Mouse (Mus musculus) thymus, postnatal 0 days (tissue): Measurements from ENCODE around the gene Ttc7b. TPM values are rescaled to one million over a fixed set of nuclear protein-coding genes. Genes with fewer than 3 reads are reported as not detected.

Experiments used
- DNase-seq: peaks from one replicate; pipeline ENCODE4 v3.0.0-alpha.2; 2015; ENCODE audit warnings: low spot score
- polyA plus RNA-seq: library from polyadenylated mRNA; unstranded; fragments of >200 nt; fragmentation: Nextera tagmentation; extraction: Ambion mirVana; gene quantifications from 2 replicates; pipeline ENCODE4 v1.2.1, GENCODE M21; 2015

Gene Ttc7b
- polyA plus RNA-seq, 1 experiment from 2014 or later, result 7.3 TPM

DNA sequence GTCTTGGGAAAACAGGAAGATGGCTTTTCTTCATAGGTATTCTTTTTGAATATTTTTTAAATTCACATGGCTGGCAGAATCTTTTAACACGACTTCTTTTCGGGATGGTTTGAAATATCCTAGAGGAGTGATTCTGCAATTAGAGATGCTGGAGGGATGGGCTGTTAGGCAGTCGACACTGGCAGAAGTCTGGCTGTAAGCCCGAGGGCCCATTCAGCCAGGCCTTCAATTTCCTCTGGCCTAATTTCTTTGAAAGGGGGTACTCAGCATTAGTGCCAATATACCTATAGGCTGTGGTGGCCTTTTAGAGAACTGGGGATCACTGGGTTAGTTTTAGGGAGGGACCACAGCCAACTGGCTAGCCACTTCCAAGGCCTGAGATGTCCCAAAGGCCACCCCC is 211.4 kb downstream of the Ttc7b start:
- DNase-seq, result no peak

DNA sequence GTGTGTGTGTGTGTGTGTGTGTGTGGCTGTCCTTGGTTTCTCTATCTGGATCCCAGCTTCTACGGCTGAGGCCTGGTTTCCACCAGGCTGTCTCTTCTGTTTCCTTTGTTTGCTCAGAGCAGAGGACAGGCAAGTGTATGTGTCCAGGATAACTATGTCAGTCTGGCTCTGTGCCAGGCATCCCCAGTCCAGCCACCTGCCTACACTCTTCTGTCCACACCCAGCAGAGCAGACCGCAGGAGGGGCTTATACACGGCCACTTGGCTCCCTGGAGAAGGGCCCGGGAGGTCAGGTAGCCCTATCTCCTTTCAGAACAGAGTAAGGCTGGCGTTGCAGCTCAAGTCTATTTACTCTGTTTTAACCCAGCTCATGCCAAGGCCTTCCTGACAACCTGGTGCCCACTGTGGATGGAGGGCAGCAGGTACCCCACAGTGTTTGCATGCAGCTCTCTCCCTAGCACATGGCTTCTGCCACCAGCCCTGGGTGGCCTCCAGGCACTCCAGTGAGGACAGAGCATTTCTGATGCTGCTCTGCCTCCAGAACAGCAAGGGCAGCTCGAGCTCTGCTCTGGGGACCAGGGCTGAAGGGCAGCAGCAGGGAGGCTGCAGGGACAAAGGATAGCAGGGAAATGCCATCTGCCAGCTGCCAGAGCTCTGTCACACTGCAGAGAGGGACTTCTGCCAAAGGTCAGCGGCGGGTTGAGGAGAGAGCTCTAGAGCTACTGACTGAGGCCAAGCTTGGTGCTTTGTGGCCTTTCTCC is 212.9 kb downstream of the Ttc7b start:
- DNase-seq, result no peak

DNA sequence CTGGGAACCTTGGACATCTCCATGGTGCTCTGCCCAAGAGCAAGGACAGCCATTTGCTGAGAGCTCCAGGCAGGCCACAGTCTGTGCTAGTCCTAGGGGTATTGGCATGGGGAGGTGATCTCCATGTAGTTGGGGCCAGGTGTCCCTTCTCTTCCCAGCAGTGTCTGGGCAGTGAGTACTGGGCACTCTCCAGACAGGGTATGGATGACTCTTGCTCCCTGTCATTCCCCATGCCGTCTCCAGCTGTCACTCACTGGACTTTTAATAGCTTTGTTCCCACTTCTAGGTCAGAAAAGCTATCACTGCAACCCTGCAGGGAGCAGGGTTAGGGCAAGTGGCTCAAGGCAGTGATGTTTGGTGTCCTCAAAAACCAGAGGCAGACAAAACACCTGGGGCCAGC is 214.3 kb downstream of the Ttc7b start:
- no peak for DNase-seq

DNA sequence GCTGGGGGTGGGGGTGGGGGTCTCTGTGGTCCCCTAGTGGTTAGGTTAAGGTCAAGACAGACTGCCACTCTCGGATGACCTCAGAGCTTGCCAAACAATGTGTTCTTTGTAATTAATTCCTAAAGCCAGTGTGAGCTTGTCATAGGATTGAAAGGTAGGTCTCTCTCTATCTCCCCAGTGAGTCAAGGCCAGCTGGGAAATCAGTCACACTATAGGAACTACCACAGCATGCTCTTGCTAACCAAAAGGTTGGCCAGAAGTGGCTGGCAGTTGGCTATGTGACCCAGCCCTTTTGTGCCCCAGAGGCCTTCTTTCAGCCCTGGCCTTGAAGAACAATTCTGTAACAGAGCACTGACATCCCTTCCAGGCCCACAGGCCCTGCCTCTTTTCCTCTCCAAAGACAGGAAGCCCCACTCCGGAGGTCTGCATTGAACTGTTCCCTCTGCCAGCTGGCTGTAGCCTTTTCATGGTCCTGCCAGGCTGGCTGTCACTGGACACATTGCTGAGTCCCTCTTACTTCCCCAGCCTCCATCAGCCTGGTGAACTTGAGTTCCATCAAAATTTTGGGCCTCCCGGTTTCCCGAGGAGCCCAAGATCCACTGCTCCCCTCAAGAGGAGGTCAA is 215.5 kb downstream of the Ttc7b start:
- no peak for DNase-seq

DNA sequence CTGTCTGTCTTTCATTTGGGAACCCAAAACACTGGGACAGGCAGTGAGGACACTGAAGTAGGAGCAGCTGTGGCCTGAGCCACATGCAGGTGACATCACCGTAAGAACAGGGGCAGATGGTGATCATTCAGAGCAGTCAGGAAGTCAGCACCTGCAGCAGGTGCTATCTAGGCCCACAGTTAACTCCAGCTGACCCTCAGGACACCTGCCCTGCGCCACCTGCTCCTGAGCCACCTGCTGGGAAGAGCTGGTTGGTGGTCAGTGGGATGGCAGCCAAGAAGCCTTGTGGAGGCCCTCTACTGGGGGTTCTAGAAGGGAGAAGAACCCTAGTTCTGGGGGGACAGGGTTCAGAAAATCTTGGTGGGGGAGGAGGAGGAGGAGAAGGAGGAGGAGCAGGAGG is 216.3 kb downstream of the Ttc7b start:
- DNase-seq, result no peak

DNA sequence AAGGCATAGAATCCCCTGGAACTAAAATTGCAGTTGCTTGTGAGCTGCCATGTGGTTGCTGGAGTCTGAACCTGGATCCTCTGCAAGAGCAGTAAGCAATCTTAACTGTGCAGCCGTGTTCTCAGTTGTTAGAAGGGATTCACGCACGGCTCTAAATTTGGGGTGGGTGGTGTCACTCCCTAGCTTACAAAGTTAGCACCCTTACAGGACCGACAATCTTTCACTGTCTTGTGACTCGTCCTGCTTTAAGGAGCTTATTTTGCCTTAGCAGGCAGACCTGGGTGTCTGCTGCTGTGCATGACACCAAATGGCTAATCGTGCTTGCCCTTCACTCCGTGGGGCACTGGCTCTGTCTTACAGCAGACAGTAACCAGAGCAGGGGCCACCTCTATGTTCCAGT is 217.5 kb downstream of the Ttc7b start:
- no peak for DNase-seq

DNA sequence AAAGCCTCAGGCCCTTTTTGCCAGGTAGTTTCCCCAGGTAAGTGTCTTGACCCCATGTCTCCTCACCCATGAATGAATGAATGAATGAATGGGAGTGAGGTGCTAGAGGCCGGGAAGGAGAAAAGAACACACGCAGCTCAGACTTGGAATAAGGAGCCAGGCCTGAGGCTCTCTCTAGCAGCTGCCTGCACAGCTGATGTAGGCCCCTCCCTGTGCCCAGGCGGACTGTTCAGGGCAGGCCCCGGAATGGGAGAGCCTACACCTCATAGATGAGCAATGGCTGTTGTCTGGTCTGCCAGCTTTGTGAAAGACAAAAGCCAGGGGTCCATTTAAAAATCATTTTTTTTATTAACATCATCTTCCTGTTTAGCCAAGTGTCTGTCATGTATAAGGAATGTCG is 220.2 kb downstream of the Ttc7b start:
- DNase-seq, result no peak

DNA sequence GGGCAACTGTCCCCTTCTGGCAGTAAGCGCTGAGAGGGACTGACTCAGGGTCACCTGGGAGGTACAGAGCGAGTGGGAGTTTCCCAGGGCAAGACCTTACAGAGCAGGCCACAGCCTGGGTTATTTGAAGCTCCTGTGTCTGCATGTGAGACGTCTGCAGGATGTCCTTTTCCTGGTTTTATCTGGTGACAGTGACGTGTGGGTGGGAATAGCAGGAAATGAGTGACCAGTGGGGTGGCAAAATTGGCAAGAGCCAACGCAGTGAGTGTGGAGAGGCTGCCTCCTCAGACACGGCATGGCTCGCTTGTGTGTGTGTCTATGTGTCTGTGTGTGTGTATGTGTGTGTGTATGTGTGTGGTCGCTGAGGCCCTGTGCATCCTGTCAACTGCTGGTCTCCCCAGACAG is 221.3 kb downstream of the Ttc7b start:
- no peak for DNase-seq

DNA sequence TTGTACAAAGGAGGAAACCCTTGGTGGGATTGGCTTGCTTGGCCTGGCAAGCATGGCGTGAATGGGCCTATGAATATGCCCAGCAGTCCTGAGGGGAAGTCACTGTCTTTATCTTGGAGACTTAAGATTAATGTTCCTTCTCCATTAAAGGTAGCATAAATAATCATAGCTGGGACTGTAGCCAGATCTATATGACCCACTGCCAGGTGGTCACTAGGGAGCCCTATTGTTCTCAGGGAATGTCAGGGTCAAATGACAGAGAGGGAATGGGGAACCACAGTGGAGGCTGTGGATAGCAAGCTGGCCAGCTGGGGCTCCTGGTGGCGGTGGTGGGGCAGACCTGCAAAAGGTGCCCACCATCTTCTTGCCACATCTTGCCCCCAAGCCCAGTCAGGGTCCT is 221.8 kb downstream of the Ttc7b start:
- no peak for DNase-seq

DNA sequence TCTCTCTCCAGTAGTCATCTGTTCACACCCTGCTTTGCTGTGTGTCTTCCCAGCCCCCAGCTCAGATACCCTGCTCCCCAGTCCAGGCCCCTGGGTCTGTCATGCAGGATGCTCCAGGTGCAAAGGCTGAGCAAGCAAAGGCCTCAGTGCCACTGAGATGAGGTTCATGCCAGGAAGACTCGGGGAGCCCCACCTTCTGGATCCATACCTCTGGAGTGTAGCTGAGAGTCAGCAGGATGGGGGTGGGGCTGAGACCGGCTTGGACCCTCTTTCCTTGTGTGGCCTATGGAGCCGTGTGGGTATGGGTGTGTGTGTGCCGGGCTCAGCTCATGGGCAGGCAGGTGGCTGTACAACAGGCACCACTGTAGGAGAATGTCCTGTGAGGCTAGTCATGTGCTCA is 222.7 kb downstream of the Ttc7b start:
- no peak for DNase-seq

DNA sequence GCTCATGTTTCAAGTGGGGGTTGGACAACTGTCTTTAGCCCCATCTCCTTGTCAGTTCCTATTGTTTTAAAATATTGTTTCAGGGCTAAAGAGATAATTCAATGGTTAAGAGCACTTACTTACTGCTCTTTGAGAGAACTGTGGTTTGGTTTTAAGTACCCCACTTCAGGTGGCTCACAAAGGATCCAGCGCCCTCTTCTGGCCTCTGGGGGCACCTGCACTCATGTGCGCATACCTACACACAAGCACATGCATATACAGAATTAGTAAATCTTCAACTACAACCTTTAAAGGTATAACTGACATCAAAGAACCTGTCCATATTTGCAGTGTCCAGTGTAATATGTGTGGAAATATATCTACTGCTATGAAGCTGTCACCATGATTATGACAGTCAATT is 226.2 kb downstream of the Ttc7b start:
- DNase-seq, result no peak

DNA sequence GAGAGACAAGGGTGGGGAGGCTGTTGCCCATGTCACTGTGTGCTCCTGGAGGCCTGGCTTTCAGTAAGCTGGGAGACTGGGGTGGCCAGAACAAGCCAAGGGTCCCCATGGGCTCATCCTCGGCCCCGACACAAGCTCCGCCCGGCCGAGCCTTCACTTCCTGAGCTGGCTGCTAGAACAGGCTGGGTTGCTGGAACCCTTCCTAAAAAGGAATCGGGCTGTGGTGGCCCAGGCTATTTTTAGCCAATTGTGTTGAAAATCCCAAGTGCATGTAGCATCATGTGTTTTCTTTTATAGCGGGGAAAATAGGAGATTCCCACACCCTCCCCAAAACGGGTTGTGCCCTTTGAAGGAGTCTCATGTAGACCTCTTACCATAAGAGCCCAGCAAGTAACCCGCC is 226.7 kb downstream of the Ttc7b start:
- no peak for DNase-seq

DNA sequence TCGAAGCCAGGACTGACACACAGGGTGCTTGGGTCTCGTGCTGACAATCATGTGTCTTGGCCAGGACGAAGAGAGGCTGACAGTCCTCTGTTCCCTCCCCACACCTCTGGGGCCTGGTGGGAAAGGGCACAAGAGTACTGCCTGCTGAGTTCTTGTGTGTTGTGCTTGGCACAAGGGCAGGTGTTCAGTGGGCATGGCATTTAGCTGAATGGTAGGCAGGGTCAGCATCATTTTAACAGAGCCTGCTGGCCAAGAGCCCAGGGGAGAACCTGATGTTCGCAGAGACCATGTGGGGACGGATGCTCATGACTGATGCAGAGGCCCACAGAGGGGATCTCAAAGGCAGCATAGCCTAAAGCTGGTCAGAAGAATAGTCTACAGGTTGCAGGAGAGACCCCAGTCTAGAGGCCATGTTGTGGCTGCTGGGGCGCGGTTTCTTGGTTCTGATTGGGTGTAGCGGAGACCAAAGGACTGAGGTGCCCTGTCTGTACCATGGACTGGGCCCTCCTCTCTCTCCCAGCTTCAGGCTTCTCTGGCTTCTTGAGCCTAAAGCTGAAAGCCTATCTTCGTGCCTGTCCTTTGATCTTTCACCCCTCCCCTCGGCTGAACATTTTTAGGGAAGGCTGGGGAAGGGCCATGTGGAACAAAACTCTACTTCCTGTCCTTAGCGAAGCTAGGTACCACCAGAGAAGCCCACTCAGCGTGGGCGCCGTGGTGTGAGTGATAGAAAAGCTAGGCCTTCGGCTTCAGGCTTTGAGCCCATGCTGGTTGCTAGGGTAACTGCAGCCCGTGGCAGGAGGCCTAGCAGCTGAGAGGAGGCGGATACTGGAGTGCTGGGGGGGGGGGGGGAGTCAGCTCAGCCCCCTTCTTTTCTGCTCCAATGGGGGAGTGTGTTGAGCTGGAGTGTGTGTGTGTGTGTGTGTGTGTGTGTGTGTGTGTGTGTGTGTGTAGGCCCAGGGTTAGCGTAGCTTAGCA is 229.6 kb downstream of the Ttc7b start:
- DNase-seq, result peak; percentile 35

DNA sequence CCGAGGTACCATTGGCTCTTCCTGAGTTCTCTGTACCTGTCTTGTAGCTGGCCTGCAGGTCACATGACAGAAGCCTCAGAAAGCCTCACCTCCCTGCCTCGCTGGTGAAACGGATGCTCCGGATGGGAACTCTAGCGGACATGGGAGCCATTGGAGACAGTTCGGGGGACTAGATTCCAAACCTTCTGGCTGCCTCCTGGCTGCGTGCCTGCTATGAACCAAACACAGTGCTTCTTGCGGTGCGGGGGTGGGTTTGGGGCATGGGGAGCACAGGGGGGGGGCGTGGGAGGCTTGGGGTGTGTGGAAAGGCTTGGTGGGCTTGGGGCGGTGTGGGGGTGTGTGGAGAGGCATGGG is 230.5 kb downstream of the Ttc7b start:
- DNase-seq, result no peak

DNA sequence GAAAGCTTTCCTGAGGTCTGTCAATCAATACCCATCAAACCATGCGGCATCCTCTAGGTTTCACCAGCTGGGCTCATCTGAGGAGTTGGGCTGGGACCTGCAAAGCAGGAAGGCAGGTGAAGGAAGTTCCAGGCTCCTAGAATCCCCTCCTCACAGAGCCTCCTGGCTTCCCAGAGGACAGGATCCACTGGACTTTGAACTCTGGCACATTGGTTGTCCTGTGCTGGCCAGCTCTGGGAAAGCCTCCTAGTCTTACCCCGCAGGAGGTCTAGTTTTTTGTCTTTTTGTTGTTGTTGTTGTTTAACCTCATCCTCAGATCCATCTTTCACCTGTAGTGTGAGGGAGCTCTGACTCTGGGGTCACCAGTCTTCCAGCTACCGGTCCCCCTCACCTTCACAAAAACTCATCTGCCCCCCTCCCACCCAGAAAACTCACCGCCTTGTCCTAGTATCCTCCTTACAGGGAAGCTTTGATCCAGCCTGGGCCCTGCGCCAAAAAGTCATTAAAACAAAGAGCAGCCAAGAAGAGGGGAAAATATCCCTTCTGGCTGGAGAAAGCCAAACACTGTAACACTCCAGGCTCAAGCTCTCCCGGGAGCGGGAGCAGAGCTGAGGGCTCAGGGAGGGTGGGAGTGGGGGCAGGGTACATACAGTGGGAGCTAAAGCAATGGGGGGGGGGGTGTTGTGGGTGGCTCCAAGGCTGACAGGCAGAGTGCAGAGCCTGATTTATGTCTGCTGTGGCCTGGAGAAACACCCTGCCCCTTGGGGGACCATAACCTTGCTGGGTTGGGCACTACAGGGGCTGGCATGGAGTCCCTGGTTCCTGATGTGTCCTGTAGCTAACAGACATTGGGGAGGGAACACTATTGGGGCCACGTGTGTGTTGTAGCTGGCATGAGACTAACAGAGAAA is 231.1 kb downstream of the Ttc7b start:
- no peak for DNase-seq

DNA sequence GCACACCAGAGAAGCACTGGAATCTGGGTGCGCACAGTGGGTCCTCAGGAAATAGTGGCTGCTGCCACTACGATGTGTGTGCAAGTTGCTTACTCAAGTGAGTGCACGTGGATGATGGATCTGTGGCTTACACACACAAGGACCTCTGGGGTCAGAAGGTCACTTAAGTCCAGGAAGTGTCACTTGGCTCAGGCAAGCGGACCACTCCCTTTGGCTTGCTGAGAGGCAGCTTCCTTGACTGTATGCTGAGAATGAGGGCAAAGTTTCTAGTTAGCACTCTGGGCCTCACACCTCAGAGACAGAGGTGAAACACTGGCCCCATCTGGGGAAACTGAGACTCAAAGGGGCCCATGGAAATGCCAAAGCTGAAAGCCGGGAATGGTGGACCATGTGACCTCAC is 232.6 kb downstream of the Ttc7b start:
- no peak for DNase-seq

DNA sequence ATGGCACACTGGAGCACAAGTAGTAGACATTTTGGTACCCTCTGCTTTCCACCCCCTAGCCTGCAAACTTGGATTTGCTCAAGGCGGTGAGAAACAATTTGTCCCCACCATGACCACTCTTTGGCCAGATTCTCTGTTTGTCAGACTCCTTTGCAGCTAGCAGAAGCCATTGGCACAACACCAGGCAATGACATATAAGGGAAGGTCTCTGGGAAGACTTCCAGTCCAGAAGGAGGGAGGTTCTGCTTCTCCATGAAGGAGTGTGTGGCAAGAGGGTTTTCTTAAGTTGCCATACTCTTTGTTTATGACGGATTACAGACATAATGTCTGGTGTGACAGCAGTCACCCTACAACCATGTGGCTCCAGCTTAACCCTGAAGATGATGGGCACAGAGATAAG is 233.1 kb downstream of the Ttc7b start:
- DNase-seq, result no peak

DNA sequence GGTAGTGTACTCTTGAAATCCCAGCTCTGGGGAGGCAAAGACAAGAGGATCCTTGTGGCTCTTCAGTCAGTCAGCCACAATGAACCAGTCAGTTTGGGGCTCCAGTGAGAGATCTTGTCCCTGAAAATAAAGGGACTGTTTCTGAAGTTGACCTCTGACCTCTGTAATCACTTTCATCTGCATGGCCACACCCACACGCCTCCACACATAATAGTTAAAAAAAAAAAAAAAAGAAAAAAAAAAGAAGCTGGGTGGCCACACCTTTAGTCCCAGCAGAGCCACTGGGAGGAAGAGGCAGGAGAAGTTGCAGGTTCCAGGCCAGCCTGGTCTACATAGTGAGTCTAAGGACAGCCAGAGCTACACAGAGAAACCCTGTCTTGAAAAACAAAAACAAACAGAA is 237.3 kb downstream of the Ttc7b start:
- DNase-seq, result no peak

DNA sequence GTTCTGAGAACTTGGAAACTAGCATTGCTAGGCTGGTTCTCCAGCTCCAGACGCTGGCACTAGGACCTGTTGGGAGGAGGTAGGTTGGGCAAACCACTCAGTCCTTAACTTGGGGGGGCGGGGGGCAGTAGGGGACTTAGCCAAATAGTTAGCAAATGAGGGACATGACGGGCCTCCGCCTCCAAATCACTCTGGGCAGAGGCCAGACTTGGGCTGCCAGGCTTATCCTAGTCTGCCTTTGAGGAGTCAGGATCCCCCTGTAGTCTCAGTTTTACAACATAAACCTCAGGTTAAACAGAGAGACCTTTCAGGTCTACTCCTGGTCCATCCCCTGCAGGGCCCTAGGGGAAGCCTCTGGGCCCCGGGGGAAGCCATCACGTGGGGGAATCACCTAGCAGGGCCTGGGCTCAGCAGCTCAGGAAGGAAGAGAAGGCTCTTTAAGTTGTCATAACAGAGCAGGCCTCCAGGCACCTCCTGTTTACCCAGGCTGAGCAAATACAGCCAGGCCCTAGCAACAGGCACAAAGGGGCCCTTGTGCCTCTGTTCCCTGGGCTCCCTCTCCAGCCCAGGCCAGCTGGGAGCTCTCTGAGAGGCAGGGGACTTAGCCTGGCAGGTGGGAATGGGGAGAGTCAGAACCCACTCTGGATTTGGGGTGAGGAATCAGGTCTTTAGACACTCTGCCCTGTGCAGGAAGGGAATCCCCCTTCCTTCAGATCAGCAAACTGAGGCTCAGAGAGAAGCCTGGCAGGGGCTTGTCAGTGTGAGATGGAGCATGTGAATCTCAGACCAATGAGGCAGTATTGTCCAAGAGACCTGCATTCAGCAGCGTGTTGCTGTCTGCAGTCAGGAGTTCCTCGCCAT is 238.4 kb downstream of the Ttc7b start:
- peak; percentile 29 for DNase-seq
